Mouse (Mus musculus): ENCODE measurements around the gene Dedd2.

Gene Dedd2

GRCm38 (mm10) chr7:25179606-25180161 lies 40.7 kb downstream of the Dedd2 start, which contains the start of gene Pou2f2:
Pou2f2 (minus strand) TSS chr7:25179726.
- DNase-seq (ENCODE audit: low spot score in 2 of 2): peak; percentile 35 to 68

- peak in 1 of 2 experiments; percentile 53 for DNase-seq (ENCODE audit: low spot score in 2 of 2)
Observed at GRCm38 (mm10) chr7:25178787-25179605, 41.4 kb downstream of the Dedd2 start.

- DNase-seq (ENCODE audit: low spot score in 2 of 2): no peak
Observed at GRCm38 (mm10) chr7:25178317-25178716, 42.1 kb downstream of the Dedd2 start.

GRCm38 (mm10) chr7:25174343-25174742 lies 46.1 kb downstream of the Dedd2 start:
- no peak for DNase-seq (ENCODE audit: low spot score in 2 of 2)

GRCm38 (mm10) chr7:25172669-25173068 lies 47.7 kb downstream of the Dedd2 start:
- no peak for DNase-seq (ENCODE audit: low spot score in 2 of 2)

- no peak for DNase-seq (ENCODE audit: low spot score in 2 of 2)
Observed at GRCm38 (mm10) chr7:25170583-25170982, 49.8 kb downstream of the Dedd2 start.

GRCm38 (mm10) chr7:25166106-25166505 lies 54.3 kb downstream of the Dedd2 start:
- DNase-seq (ENCODE audit: low spot score in 2 of 2): no peak

- no peak for DNase-seq (ENCODE audit: low spot score in 2 of 2)
Observed at GRCm38 (mm10) chr7:25156158-25156648, 64.2 kb downstream of the Dedd2 start.

- DNase-seq (ENCODE audit: low spot score in 2 of 2): peak; percentile 46 to 53
Observed at GRCm38 (mm10) chr7:25155469-25156157, 64.8 kb downstream of the Dedd2 start.

GRCm38 (mm10) chr7:25154648-25155047 lies 65.8 kb downstream of the Dedd2 start:
- DNase-seq (ENCODE audit: low spot score in 2 of 2): no peak

- DNase-seq (ENCODE audit: low spot score in 2 of 2): no peak
Observed at GRCm38 (mm10) chr7:25153841-25154240, 66.6 kb downstream of the Dedd2 start.

- DNase-seq (ENCODE audit: low spot score in 2 of 2): no peak
Observed at GRCm38 (mm10) chr7:25151916-25152556, 68.4 kb downstream of the Dedd2 start.

- no peak for DNase-seq (ENCODE audit: low spot score in 2 of 2)
Observed at GRCm38 (mm10) chr7:25151009-25151408, 69.4 kb downstream of the Dedd2 start.

GRCm38 (mm10) chr7:25150151-25150663 lies 70.2 kb downstream of the Dedd2 start:
- DNase-seq (ENCODE audit: low spot score in 2 of 2): no peak
